Mouse (Mus musculus) regulatory T cell (primary cell): ENCODE data around the gene Myh14.

Source experiments
- in situ Hi-C: fragments of 300-600 bp; cut with MboI, MseI; formaldehyde crosslinking; loops from one replicate; pipeline ENCODE4 v1.15.1; 2025; ENCODE audit warnings: high pct_unique_total_duplicates

The Myh14 gene

GRCm38 (mm10) chr7:44672193-44672592 is 1.6 kb upstream of the Myh14 start:
- in situ Hi-C loops: no loop called here

GRCm38 (mm10) chr7:44669103-44669502 is 1.5 kb downstream of the Myh14 start:
- in situ Hi-C loops: no loop called here

- in situ Hi-C loops: no loop called here
These were observed 2.5 kb downstream of the Myh14 start for GRCm38 (mm10) chr7:44667996-44668738.

GRCm38 (mm10) chr7:44666462-44666861 is 4.2 kb downstream of the Myh14 start:
- in situ Hi-C loops: no loop called here

- in situ Hi-C loops: no loop called here
These were observed 5.9 kb downstream of the Myh14 start for GRCm38 (mm10) chr7:44664731-44665130.

GRCm38 (mm10) chr7:44663546-44663945 is 7.1 kb downstream of the Myh14 start:
- in situ Hi-C loops: no loop called here

- in situ Hi-C loops: no loop called here
These were observed 8.1 kb downstream of the Myh14 start for GRCm38 (mm10) chr7:44662569-44662968.

GRCm38 (mm10) chr7:44662168-44662567 is 8.5 kb downstream of the Myh14 start:
- in situ Hi-C loops: no loop called here

GRCm38 (mm10) chr7:44661219-44661618 is 9.4 kb downstream of the Myh14 start:
- in situ Hi-C loops: no loop called here

GRCm38 (mm10) chr7:44655504-44655903 is 15.1 kb downstream of the Myh14 start:
- in situ Hi-C loops: no loop called here

- in situ Hi-C loops: no loop called here
These were observed 16.9 kb downstream of the Myh14 start for GRCm38 (mm10) chr7:44653773-44654172.

GRCm38 (mm10) chr7:44651416-44651815 is 19.2 kb downstream of the Myh14 start:
- in situ Hi-C loops: no loop called here

GRCm38 (mm10) chr7:44649990-44650389 is 20.7 kb downstream of the Myh14 start:
- in situ Hi-C loops: no loop called here

- in situ Hi-C loops: no loop called here
These were observed 21.5 kb downstream of the Myh14 start for GRCm38 (mm10) chr7:44649094-44649610.

- in situ Hi-C loops: no loop called here
These were observed 22.9 kb downstream of the Myh14 start for GRCm38 (mm10) chr7:44647729-44648128.

GRCm38 (mm10) chr7:44647042-44647724 is 23.5 kb downstream of the Myh14 start:
- in situ Hi-C loops: no loop called here

GRCm38 (mm10) chr7:44645951-44646350 is 24.7 kb downstream of the Myh14 start:
- in situ Hi-C loops: no loop called here

GRCm38 (mm10) chr7:44645256-44645655 is 25.4 kb downstream of the Myh14 start:
- in situ Hi-C loops: no loop called here

GRCm38 (mm10) chr7:44641887-44642286 is 28.8 kb downstream of the Myh14 start:
- in situ Hi-C loops: no loop called here

GRCm38 (mm10) chr7:44640843-44641605 is 29.6 kb downstream of the Myh14 start:
- in situ Hi-C loops: no loop called here

GRCm38 (mm10) chr7:44638663-44639062 is 32.0 kb downstream of the Myh14 start:
- in situ Hi-C loops: no loop called here

- in situ Hi-C loops: no loop called here
These were observed 34.0 kb downstream of the Myh14 start for GRCm38 (mm10) chr7:44636684-44637083.
